Mouse (Mus musculus) stomach, postnatal 0 days (tissue): Measurements from ENCODE around the gene Mroh8.

ENCODE experiments used
- CTCF ChIP-seq: IDR thresholded peaks from 2 replicates; pipeline ENCODE4 v1.5.1; 2016; ENCODE audit warnings: antibody characterized with exemption, low read depth, mild to moderate bottlenecking, moderate library complexity
- EP300 ChIP-seq: optimal IDR thresholded peaks from 2 replicates; pipeline ENCODE3; 2016; ENCODE audit warnings: antibody characterized with exemption

DNA sequence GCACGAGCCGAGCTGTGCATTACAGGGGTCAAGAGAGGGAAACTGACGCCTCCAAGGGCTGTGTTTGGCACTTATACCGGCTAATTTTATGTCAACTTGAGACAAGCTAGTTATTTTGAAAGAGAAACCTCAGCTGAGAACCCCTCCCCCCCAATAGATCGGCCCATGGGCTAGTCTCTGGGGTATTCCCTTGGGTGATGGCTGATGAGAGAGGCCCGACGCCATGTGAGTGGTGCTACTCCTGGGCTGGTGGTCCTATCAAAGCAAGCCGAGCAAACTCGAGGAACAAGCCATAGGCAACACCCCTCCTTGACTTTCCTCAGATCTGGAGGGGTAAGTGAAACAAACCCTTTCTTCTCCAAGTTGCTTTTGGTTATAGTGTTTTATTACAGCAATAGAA, 16.8 kb downstream of the Mroh8 start:
- TF ChIP-seq CTCF, result no peak
- no peak for TF ChIP-seq EP300
